Mouse (Mus musculus) megakaryocyte, embryonic 14.5 days (primary cell): Measurements from ENCODE around the gene Olfr765.

ENCODE experiments used
- FLI1 ChIP-seq: IDR thresholded peaks from 2 replicates; pipeline ENCODE4 v1.6.1; 2012; ENCODE audit warnings: low read length, inconsistent platforms, mixed read lengths
- GATA1 ChIP-seq: IDR thresholded peaks from 3 replicates; pipeline ENCODE4 v1.6.1; 2012; ENCODE audit warnings: mixed read lengths, low read length, inconsistent platforms, borderline replicate concordance

- TF ChIP-seq GATA1 (no peak), FLI1 (no peak)
These were observed 10.0 kb downstream of the Olfr765 start, which contains the start of gene Olfr764-ps1 for GRCm38 (mm10) chr10:129039796-129040195.
